Comparison of ENCODE assay signal across 16 mouse cellular contexts in genomic region chr17:25411251-25411650, GRCm38 (mm10). TPM values are rescaled to one million over a fixed set of nuclear protein-coding genes. Genes with fewer than 3 reads are reported as not detected.
A peak's percentile ranks its signal among the peaks of the same experiment; 100 is the strongest.
DNase-seq lines count a peak whose midpoint lies in the region; ATAC-seq lines count a peak whose summit lies in the region.
"Had no signal": no experiment of that assay in that cellular context is flagged by ENCODE, and none has a peak within 500 bp of the region (broad histone marks: within the 10 kb centered on the region; RNA-seq: fewer than 3 reads in every experiment).

No protein-coding gene starts in this region.

- no peaks in the 10 kb centered on the region for H3K36me3 ChIP-seq in hindbrain, embryonic 15.5 days
- no peaks in the 10 kb centered on the region for H3K36me3 ChIP-seq in neural tube, embryonic 15.5 days

- no peaks in the 10 kb centered on the region for H3K27me3 ChIP-seq in hindbrain, embryonic 15.5 days
- no peaks in the 10 kb centered on the region for H3K27me3 ChIP-seq in neural tube, embryonic 15.5 days (replicated peaks)

- no peak overlapping the region for H3K4me3 ChIP-seq in hindbrain, embryonic 15.5 days
- H3K4me3 ChIP-seq in neural tube, embryonic 15.5 days (replicated peaks) = no peak overlapping the region

- no peak overlapping the region for H3K9ac ChIP-seq in hindbrain, embryonic 15.5 days
- no peak overlapping the region for H3K9ac ChIP-seq in neural tube, embryonic 15.5 days (replicated peaks)
- H3K9ac ChIP-seq: liver, postnatal 0 days had no signal

- H3K4me1 ChIP-seq in hindbrain, embryonic 15.5 days (replicated peaks) = peaks cover 72% of the 10 kb centered on the region
- peaks cover 71% of the 10 kb centered on the region for H3K4me1 ChIP-seq in neural tube, embryonic 15.5 days

- no peak overlapping the region for H3K4me2 ChIP-seq in hindbrain, embryonic 15.5 days
- H3K4me2 ChIP-seq in neural tube, embryonic 15.5 days = no peak overlapping the region

- intact Hi-C loops in left cerebral cortex, postnatal 36 days (cut with DNase I) = no loop called here

- 66% methylated on average over 4 of the region's 4 CpGs for WGBS in hindbrain, embryonic 15.5 days
- WGBS in neural tube, embryonic 15.5 days = 56% methylated on average over 4 of the region's 4 CpGs

- no peaks in the 10 kb centered on the region for H3K9me3 ChIP-seq in hindbrain, embryonic 15.5 days
- H3K9me3 ChIP-seq in neural tube, embryonic 15.5 days (replicated peaks) = no peaks in the 10 kb centered on the region

- DNase-seq in frontal cortex, postnatal 14 days (ENCODE audit: low spot score in 2 of 2) = no peak
- peak; percentile 57 to 72 for DNase-seq in left cerebral cortex, postnatal 36 days (ENCODE audit: low spot score in 2 of 2)
- no peak for DNase-seq in left cerebral cortex, adult 11 months (ENCODE audit: low spot score)
- no peak for DNase-seq in spleen, postnatal 4 days (ENCODE audit: low spot score in 2 of 2)
- DNase-seq in adrenal gland, postnatal 14 days = no peak
- DNase-seq: B cell, adult 2 months; gastrocnemius, postnatal 36 days; liver, postnatal 0 days; thymus, postnatal 25 days had no signal

- peak; percentile 89; the same call in 1 of the 2 replicates for ATAC-seq in frontal cortex, adult (ENCODE audit: low TSS enrichment)
- no peak for ATAC-seq in hindbrain, embryonic 15.5 days (ENCODE audit: low FRiP score, low read depth)
- no peak for ATAC-seq in neural tube, embryonic 15.5 days (ENCODE audit: low FRiP score)
- ATAC-seq: intestine, postnatal 0 days; liver, postnatal 0 days had no signal

- peak overlapping the region; percentile 56 for H3K27ac ChIP-seq in hindbrain, embryonic 15.5 days (replicated peaks)
- H3K27ac ChIP-seq in neural tube, embryonic 15.5 days (replicated peaks) = peak overlapping the region; percentile 63

RNA-seq across cellular contexts. Expression of gene Cacna1h, which starts 22.3 kb away (rescaled TPM):
- 10 to 100 TPM; 29.7 to 53.7 TPM for total RNA-seq in left cerebral cortex, postnatal 36 days (2021)
- polyA plus RNA-seq in hindbrain, embryonic 15.5 days (2015; fragmentation: Nextera tagmentation; extraction: Ambion mirVana) = 10.0 and 10.6 TPM in 2 replicates
- polyA plus RNA-seq in neural tube, embryonic 15.5 days (2015; fragmentation: Nextera tagmentation; extraction: Ambion mirVana) = 10.1 and 10.9 TPM in 2 replicates
- 38.4 and 45.4 TPM in 2 replicates for total RNA-seq in adrenal gland, postnatal 14 days (2021)
- total RNA-seq: megakaryocyte, adult 5-6 weeks had no signal

RNA-seq across cellular contexts. Expression of gene Tpsg1, which starts 42.2 kb away (rescaled TPM):
- total RNA-seq in left cerebral cortex, postnatal 36 days (2021) = not detected
- polyA plus RNA-seq in hindbrain, embryonic 15.5 days (2015; fragmentation: Nextera tagmentation; extraction: Ambion mirVana) = 0.64 and 0.79 TPM in 2 replicates
- polyA plus RNA-seq in neural tube, embryonic 15.5 days (2015; fragmentation: Nextera tagmentation; extraction: Ambion mirVana) = 0.34 and 0.74 TPM in 2 replicates
- not detected in 2 replicates for total RNA-seq in adrenal gland, postnatal 14 days (2021)
- total RNA-seq: layer of hippocampus, postnatal 10 days; megakaryocyte, adult 5-6 weeks had no signal
- polyA plus RNA-seq: liver, postnatal 0 days had no signal

RNA-seq across cellular contexts. Expression of gene Tekt4, which starts 43.2 kb away (rescaled TPM):
- total RNA-seq in left cerebral cortex, postnatal 36 days (2021) = 1 to 10 TPM; 1.8 to 3.5 TPM
- 1.1 and 1.3 TPM in 2 replicates for polyA plus RNA-seq in hindbrain, embryonic 15.5 days (2015; fragmentation: Nextera tagmentation; extraction: Ambion mirVana)
- 0.67 and 0.84 TPM in 2 replicates for polyA plus RNA-seq in neural tube, embryonic 15.5 days (2015; fragmentation: Nextera tagmentation; extraction: Ambion mirVana)
- not detected in 2 replicates for total RNA-seq in adrenal gland, postnatal 14 days (2021)
- total RNA-seq: adrenal gland, adult 18-20 months; gastrocnemius, postnatal 36 days; megakaryocyte, adult 5-6 weeks had no signal
- polyA plus RNA-seq: intestine, postnatal 0 days had no signal

RNA-seq across cellular contexts. Expression of gene Tpsb2, which starts 45.1 kb away (rescaled TPM):
- total RNA-seq in left cerebral cortex, postnatal 36 days (2021) = not detected
- polyA plus RNA-seq in hindbrain, embryonic 15.5 days (2015; fragmentation: Nextera tagmentation; extraction: Ambion mirVana) = 0.14 and 0.23 TPM in 2 replicates
- 1.2 and 1.8 TPM in 2 replicates for polyA plus RNA-seq in neural tube, embryonic 15.5 days (2015; fragmentation: Nextera tagmentation; extraction: Ambion mirVana)
- total RNA-seq in adrenal gland, postnatal 14 days (2021) = 5.3 and 6.6 TPM in 2 replicates
- total RNA-seq: megakaryocyte, adult 5-6 weeks had no signal

Comparison
In these comparisons a context has a peak if more than half of its experiments do, and no peak if none do; other contexts are left out.
1. DNase-seq: peak in left cerebral cortex, postnatal 36 days (2 of 2); none in frontal cortex, postnatal 14 days (0 of 2), left cerebral cortex, adult 11 months (single experiment), spleen, postnatal 4 days (0 of 2) and adrenal gland, postnatal 14 days (single experiment).